Mouse (Mus musculus) lung, adult 2 months (tissue): ENCODE measurements around the gene Pde4d.

Experiments
- CTCF ChIP-seq: fragments of 200-500 bp; IDR thresholded peaks from 2 replicates; pipeline ENCODE4 v1.5.1; 2011; ENCODE audit warnings: mild to moderate bottlenecking, low read length, control low read depth; ENCODE audit not compliant: insufficient read depth
- POLR2A ChIP-seq: fragments of 200-500 bp; IDR thresholded peaks from 2 replicates; pipeline ENCODE4 v1.6.1; 2011; ENCODE audit warnings: low read depth, mild to moderate bottlenecking, control low read depth, low read length, borderline replicate concordance; ENCODE audit errors: extremely low read depth

DNA sequence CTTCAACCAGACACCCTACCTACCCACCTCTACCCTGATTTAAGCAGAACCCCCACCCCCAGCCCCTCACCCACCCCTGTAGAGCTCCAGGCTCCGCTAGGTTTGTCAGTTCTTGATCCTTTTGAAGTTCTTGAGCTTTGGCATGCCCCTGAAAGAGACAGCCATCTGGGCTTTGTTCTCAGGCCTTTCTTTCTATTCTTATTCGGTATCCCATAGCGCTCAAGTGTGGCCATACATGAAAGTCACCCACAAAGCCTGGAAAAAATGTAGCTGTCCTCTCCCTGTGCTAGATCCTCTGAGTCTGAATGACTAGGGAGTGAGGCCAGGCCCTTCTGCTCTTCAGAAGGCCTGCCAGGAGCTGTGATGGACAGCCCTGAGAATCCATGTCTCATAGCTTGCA, 957.6 kb downstream of the Pde4d start:
- no peak for TF ChIP-seq CTCF
- TF ChIP-seq POLR2A: no peak
